Mouse (Mus musculus): ENCODE measurements around the gene Sorcs2. TPM values are rescaled to one million over a fixed set of nuclear protein-coding genes. Genes with fewer than 3 reads are reported as not detected.

The Sorcs2 gene
- polyA plus RNA-seq, 1 experiment: not detected

DNA sequence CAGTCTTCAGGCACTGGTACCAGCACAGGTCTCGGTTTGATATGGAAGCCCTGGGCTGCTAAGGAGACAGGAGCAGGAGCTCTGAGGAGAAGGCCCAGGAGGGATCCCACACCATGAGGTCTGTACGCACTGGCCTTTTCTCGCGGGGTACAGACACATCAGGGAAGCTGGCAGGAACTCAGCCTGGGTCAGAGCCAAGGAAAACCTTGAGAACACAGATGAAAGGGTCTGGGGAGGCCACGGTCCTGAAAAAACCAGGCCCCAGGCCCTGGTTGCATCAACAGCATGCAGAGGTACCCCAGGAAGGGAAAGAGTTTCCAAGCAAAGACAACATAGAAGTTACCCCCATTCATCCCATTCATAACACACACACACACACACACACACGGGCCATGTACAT lies 85.0 kb downstream of the Sorcs2 start:
- 54% methylated on average over 6 of the region's 6 CpGs for WGBS
- no peak overlapping the region for H3K4me3 ChIP-seq (ENCODE audit: insufficient read depth, low read depth, low read length)
- H3K27ac ChIP-seq (ENCODE audit: insufficient read depth, low read depth, low read length): no peak overlapping the region
- no peak for TF ChIP-seq CTCF (IDR thresholded peaks at IDR 0.05; ENCODE audit: insufficient read depth, low read depth, low read length)
- TF ChIP-seq POLR2A (IDR thresholded peaks at IDR 0.05; ENCODE audit: insufficient read depth, low read depth, low read length): no peak
- peaks cover 12% of the 10 kb centered on the region for H3K4me1 ChIP-seq (ENCODE audit: control insufficient read depth, insufficient read depth, low read length)

DNA sequence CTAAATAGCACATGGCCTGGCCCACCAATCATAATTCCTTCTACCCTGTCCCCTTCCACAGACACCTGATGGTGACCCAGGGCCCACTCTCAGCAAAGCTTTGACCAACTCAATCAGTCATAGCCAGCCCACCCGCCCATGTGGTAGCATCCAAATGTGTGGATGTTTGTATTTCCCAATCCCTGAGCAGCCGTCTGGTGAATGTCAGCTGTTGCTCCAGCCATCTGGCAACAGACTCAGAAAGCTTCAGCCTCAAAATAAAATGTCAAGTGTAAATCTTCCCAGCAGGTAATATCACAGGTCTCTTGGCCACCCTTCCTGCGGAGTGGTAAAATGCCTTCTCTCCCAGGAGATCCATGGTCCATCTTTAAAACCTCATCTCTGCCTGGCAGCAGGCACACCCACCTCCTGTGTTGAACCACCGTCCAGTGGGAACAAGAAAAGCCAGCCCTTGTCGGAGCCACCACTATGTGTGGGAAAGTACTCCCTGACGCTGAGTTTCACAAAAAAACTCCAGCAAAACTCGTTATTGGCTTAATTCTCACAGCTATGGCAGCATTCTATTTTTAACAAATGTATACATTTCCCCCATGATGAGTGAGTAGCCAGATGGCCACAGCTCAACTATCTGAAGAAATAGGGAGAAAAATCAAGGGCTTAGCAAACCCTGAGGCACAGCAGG lies 93.5 kb downstream of the Sorcs2 start:
- Histone ChIP-seq H3K4me1 (ENCODE audit: control insufficient read depth, insufficient read depth, low read length) (peaks cover 13% of the 10 kb centered on the region), H3K4me3 (ENCODE audit: insufficient read depth, low read depth, low read length) (no peak overlapping the region), H3K27ac (ENCODE audit: insufficient read depth, low read depth, low read length) (no peak overlapping the region)
- TF ChIP-seq CTCF (IDR thresholded peaks at IDR 0.05; ENCODE audit: insufficient read depth, low read depth, low read length) (no peak), POLR2A (IDR thresholded peaks at IDR 0.05; ENCODE audit: insufficient read depth, low read depth, low read length) (no peak)
- WGBS: 73% methylated on average over 7 of the region's 7 CpGs

DNA sequence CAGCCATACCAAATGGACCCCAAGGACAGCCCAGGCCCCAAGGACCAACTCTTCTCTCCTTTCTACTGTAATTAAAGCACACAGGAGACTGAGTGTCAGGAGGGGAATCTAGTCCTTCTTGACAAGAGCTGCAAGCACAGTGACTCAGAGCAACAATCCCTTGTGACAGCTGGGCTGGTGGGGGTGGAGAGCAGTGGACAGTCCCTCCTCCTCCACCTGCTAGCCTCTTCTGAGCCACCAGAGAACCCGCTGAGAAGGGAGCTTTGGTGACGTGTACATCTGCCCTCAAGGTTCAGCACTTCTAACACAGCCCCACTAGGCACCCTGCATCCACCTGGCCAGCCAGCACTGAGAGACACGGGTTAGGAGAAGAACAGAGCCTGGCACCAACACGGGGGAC lies 96.8 kb downstream of the Sorcs2 start:
- Histone ChIP-seq H3K4me1 (ENCODE audit: control insufficient read depth, insufficient read depth, low read length) (peaks cover 17% of the 10 kb centered on the region), H3K4me3 (ENCODE audit: insufficient read depth, low read depth, low read length) (no peak overlapping the region), H3K27ac (ENCODE audit: insufficient read depth, low read depth, low read length) (no peak overlapping the region)
- WGBS: 75% methylated on average over 4 of the region's 4 CpGs
- no peak for TF ChIP-seq POLR2A (IDR thresholded peaks at IDR 0.05; ENCODE audit: insufficient read depth, low read depth, low read length)
- TF ChIP-seq CTCF (IDR thresholded peaks at IDR 0.05; ENCODE audit: insufficient read depth, low read depth, low read length): no peak

DNA sequence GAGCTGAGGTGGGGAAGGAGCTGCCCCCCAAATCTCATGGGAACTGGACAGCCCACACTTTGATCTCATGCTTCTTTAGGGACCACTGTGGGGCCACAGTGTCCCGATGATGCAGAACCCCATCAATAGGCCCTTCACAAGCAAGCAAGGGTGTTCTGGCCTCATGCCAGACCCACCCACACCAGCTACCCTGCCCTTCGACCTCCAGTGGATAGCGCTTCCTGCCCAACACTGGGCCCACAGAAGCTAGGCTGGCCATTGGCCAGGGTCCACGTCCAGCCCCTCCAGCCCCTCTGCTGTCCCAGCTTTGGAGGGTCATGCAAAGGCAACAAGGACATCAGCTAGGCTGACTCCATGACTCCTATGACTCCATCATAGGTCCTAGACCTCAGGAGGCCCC lies 99.9 kb downstream of the Sorcs2 start:
- TF ChIP-seq POLR2A (IDR thresholded peaks at IDR 0.05; ENCODE audit: insufficient read depth, low read depth, low read length): no peak
- no peak for TF ChIP-seq CTCF (IDR thresholded peaks at IDR 0.05; ENCODE audit: insufficient read depth, low read depth, low read length)
- 80% methylated on average over 4 of the region's 4 CpGs for WGBS
- peaks cover 25% of the 10 kb centered on the region for H3K4me1 ChIP-seq (ENCODE audit: control insufficient read depth, insufficient read depth, low read length)
- no peak overlapping the region for H3K4me3 ChIP-seq (ENCODE audit: insufficient read depth, low read depth, low read length)
- no peak overlapping the region for H3K27ac ChIP-seq (ENCODE audit: insufficient read depth, low read depth, low read length)

- Histone ChIP-seq H3K4me1 (ENCODE audit: control insufficient read depth, insufficient read depth, low read length) (peaks cover 29% of the 10 kb centered on the region), H3K4me3 (ENCODE audit: insufficient read depth, low read depth, low read length) (no peak overlapping the region), H3K27ac (ENCODE audit: insufficient read depth, low read depth, low read length) (no peak overlapping the region)
- WGBS: 82% methylated on average over 4 of the region's 4 CpGs
- TF ChIP-seq CTCF (IDR thresholded peaks at IDR 0.05; ENCODE audit: insufficient read depth, low read depth, low read length) (no peak), POLR2A (IDR thresholded peaks at IDR 0.05; ENCODE audit: insufficient read depth, low read depth, low read length) (no peak)
These were observed 100.7 kb downstream of the Sorcs2 start for GRCm38 (mm10) chr5:36297246-36297645.

DNA sequence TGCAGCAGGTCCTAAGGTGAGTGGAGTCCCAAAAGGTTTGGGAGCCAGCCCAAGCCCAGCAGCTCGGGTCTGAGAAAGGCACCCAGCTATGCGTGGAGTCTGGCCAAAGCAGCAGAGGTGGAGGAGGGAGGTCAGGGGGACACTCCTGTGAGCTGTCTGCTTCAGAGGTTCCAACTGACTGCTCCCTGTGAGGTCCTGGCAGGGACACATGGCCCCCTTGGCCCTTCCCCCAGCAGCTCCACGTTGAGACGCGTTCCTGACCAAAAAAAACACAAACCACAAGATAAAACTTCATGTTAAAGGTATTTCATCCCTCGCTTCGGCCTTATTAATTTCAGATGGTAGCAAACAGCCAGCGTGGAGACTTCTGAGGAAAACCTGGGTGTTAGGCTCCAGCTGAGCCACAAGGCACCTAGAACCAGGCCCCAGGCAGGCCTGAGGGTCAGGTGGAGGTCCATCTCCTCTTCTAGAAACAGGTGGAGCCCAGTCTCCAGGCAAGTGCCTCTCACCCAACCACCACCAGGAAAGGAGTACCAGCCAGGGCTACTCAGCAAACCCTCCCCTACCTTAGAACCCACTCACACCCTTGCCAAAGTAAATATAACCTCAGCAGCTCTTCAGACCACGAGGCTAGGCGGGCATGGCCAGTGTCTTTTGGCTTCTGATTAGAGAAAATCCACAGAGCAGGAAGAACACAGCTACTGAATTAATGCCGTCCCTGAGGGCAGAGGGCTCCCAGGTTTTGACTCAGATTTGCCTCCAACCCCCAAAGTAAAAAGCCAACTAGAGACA lies 104.6 kb downstream of the Sorcs2 start:
- TF ChIP-seq CTCF (IDR thresholded peaks at IDR 0.05; ENCODE audit: insufficient read depth, low read depth, low read length) (no peak), POLR2A (IDR thresholded peaks at IDR 0.05; ENCODE audit: insufficient read depth, low read depth, low read length) (no peak)
- no peak overlapping the region for H3K27ac ChIP-seq (ENCODE audit: insufficient read depth, low read depth, low read length)
- WGBS: 81% methylated on average over 11 of the region's 11 CpGs

GRCm38 (mm10) chr5:36292321-36292720 lies 105.6 kb downstream of the Sorcs2 start:
- TF ChIP-seq POLR2A (IDR thresholded peaks at IDR 0.05; ENCODE audit: insufficient read depth, low read depth, low read length): no peak
- no peak for TF ChIP-seq CTCF (IDR thresholded peaks at IDR 0.05; ENCODE audit: insufficient read depth, low read depth, low read length)
- Histone ChIP-seq H3K4me1 (ENCODE audit: control insufficient read depth, insufficient read depth, low read length) (peaks cover 13% of the 10 kb centered on the region), H3K27ac (ENCODE audit: insufficient read depth, low read depth, low read length) (no peak overlapping the region), H3K4me3 (ENCODE audit: insufficient read depth, low read depth, low read length) (no peak overlapping the region)
- WGBS: 83% methylated on average over 9 of the region's 9 CpGs

More for the DNA sequence above, 104.6 kb downstream of the Sorcs2 start:
- Histone ChIP-seq H3K4me1 (ENCODE audit: control insufficient read depth, insufficient read depth, low read length) (peaks cover 17% of the 10 kb centered on the region), H3K4me3 (ENCODE audit: insufficient read depth, low read depth, low read length) (no peak overlapping the region)

DNA sequence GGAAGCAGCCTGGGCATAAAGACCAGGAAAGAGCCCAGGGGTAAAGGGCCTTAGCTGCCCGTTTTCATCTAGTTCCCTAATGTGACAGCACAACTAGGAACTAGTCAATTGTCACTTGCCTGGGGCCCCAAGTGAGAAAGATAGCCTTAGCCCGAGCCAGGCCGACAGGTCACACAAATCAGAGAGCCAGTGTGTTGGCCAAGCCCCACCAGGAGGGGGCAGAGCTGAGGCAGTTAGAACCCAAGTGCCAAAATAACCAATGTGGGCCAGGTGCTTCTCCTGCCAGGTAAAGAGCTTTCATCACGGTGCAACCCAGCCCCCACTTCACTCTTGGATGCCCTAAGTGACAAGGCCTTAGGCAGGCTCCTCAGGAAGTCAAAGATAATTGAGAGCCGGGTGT lies 106.7 kb downstream of the Sorcs2 start:
- Histone ChIP-seq H3K4me1 (ENCODE audit: control insufficient read depth, insufficient read depth, low read length) (peaks cover 13% of the 10 kb centered on the region), H3K27ac (ENCODE audit: insufficient read depth, low read depth, low read length) (no peak overlapping the region), H3K4me3 (ENCODE audit: insufficient read depth, low read depth, low read length) (no peak overlapping the region)
- 76% methylated on average over 5 of the region's 5 CpGs for WGBS
- TF ChIP-seq CTCF (IDR thresholded peaks at IDR 0.05; ENCODE audit: insufficient read depth, low read depth, low read length) (no peak), POLR2A (IDR thresholded peaks at IDR 0.05; ENCODE audit: insufficient read depth, low read depth, low read length) (no peak)

DNA sequence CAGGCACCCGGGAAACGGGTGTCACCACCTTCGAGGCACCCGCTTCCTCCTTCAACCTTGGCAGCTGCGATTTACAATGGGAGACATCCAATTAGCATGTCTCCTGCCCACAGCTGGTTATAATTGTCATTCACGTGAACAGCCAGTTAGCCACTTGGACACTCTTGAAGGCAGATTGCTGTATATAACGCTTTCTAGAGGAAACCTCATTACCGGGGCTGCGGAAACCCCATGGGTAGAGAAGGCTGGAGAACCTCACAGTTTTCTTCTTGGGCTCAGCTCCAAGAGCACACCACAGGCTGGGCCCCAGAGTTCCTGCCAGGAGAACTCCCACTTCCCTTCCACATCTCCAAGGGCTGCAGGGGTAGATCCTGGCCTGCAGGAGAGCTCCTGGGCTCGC lies 112.5 kb downstream of the Sorcs2 start:
- Histone ChIP-seq H3K4me1 (ENCODE audit: control insufficient read depth, insufficient read depth, low read length) (peaks cover 19% of the 10 kb centered on the region), H3K4me3 (ENCODE audit: insufficient read depth, low read depth, low read length) (no peak overlapping the region), H3K27ac (ENCODE audit: insufficient read depth, low read depth, low read length) (no peak overlapping the region)
- 47% methylated on average over 10 of the region's 10 CpGs for WGBS
- TF ChIP-seq POLR2A (IDR thresholded peaks at IDR 0.05; ENCODE audit: insufficient read depth, low read depth, low read length) (no peak), CTCF (IDR thresholded peaks at IDR 0.05; ENCODE audit: insufficient read depth, low read depth, low read length) (no peak)

Measured in olfactory bulb, adult 2 months (tissue).